Mouse (Mus musculus): ENCODE data around the gene Nim1k. TPM values are rescaled to one million over a fixed set of nuclear protein-coding genes. Genes with fewer than 3 reads are reported as not detected.

Gene Nim1k
- polyA plus RNA-seq, 1 experiment from 2014 or later = 1.1 TPM

DNA sequence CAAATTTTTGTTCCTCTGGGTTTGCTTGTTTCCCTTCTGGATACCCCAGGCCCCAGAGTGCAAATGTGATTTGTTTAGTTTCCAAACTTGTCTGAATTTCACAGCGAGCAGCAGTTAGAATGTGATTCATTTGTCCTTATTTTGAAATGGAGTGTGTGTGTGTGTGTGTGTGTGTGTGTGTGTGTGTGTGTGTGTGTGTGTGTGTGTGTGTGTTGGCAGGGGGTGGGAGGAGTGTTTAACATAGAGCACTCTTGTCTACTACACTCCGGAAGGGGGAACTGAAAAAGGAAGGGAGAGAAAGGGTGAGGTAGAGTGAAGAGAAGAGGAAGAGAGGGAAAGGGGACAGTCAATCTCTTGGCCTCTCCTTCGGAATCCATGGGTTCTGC is 1.1 kb downstream of the Nim1k start:
- peak overlapping the region; percentile 79 for H3K4me2 ChIP-seq
- H3K4me3 ChIP-seq (replicated peaks) = peak overlapping the region; percentile 52
- no peak for ATAC-seq (replicated peaks; ENCODE audit: low FRiP score)
- no peaks in the 10 kb centered on the region for H3K27me3 ChIP-seq
- H3K9ac ChIP-seq = no peak overlapping the region
- H3K9me3 ChIP-seq (replicated peaks) = no peaks in the 10 kb centered on the region
- H3K4me1 ChIP-seq = peaks cover 15% of the 10 kb centered on the region
- 20% methylated on average over 3 of the region's 3 CpGs for WGBS
- no peaks in the 10 kb centered on the region for H3K36me3 ChIP-seq
- H3K27ac ChIP-seq = no peak overlapping the region

DNA sequence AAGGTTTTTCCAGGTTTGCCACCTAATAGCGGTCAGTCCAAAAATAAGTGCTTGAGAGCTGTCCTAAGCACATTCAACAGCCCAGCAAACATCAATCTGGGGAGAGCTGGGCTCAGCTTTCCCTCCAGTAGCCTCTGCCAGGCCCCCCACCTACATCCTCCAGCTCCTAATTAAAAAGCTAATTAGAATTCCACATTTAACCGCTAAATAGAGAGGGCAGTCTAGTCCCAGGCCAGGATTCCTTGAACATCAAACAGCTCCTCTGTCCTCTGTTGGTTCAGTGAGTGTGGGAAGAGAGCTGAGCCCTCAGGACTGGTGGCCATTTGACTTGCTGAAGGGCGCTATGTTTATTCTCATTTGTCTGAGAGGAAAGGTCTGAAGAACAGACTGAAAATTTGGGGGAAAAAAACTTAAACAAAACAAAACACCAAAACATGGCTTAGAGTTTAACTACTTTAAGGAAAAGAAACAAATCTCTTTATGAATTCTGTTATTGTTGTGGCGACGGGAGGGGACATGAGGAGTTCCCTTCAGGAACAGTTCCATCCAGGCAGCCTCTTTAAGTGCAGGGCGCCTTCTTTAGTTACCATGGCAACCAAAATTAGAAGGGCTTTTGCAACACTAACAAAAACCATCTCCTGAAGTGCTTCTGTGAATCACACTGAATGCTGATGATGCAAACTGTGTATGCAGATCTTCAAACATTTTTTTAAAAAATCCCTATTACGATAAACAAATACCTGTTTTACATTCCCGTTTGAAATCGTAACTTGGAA is 1.6 kb downstream of the Nim1k start:
- no peak overlapping the region for H3K4me3 ChIP-seq (replicated peaks)
- H3K4me1 ChIP-seq = peaks cover 15% of the 10 kb centered on the region
- H3K9ac ChIP-seq = no peak overlapping the region
- 62% methylated on average over 9 of the region's 9 CpGs for WGBS
- no peaks in the 10 kb centered on the region for H3K36me3 ChIP-seq
- no peaks in the 10 kb centered on the region for H3K27me3 ChIP-seq
- no peak for ATAC-seq (replicated peaks; ENCODE audit: low FRiP score)
- H3K4me2 ChIP-seq = no peak overlapping the region
- H3K27ac ChIP-seq = no peak overlapping the region
- H3K9me3 ChIP-seq (replicated peaks) = no peaks in the 10 kb centered on the region

DNA sequence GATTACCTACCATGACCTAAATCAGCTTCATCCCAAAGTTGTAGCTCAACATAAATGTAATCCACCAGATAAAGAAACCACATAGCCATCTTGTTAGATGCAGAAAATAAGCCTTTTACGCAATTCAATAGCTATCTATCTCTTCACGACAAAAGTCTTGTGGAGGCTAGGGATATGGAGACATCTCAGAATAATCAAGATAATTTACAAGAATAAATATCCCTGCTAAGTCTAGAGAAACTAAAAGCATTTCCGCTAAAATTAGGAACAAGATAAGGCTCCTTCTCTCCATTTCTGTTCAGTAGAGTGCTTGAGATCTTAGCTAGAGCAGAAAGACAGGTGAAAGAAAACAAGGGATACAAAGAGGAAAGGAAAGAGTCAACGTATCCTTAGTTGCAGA is 8.8 kb downstream of the Nim1k start:
- Histone ChIP-seq H3K27ac (no peak overlapping the region), H3K4me2 (no peak overlapping the region), H3K36me3 (no peaks in the 10 kb centered on the region), H3K4me1 (no peaks in the 10 kb centered on the region), H3K27me3 (no peaks in the 10 kb centered on the region), H3K9ac (no peak overlapping the region), H3K4me3 (replicated peaks) (no peak overlapping the region), H3K9me3 (replicated peaks) (no peaks in the 10 kb centered on the region)
- no peak for ATAC-seq (replicated peaks; ENCODE audit: low FRiP score)
- 88% methylated on average over 4 of the region's 4 CpGs for WGBS

DNA sequence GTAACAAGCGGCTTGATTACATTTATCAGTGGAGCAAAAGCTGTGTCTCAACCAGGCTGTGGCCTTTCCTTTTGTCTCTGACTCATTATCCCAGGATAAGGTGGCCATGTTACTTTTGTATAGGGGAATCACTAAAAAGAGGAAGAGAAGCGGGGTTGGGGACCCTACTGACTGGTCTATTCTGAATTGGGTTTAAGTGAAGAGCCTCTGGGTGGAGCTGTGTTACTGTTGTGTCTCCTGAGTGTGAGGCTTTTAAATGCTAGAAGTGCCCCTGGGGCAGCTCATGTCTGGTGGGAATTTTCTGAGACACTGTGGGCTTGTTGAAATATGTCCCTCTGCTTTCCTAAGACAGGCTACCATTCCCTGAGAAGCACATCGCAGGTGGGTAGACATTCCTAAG is 12.2 kb downstream of the Nim1k start:
- no peak for ATAC-seq (replicated peaks; ENCODE audit: low FRiP score)
- WGBS = 72% methylated on average over 3 of the region's 3 CpGs
- H3K36me3 ChIP-seq = no peaks in the 10 kb centered on the region
- H3K27ac ChIP-seq = no peak overlapping the region
- no peak overlapping the region for H3K4me2 ChIP-seq
- no peaks in the 10 kb centered on the region for H3K9me3 ChIP-seq (replicated peaks)
- H3K4me3 ChIP-seq (replicated peaks) = no peak overlapping the region
- H3K27me3 ChIP-seq = no peaks in the 10 kb centered on the region
- no peak overlapping the region for H3K9ac ChIP-seq
- H3K4me1 ChIP-seq = no peaks in the 10 kb centered on the region

DNA sequence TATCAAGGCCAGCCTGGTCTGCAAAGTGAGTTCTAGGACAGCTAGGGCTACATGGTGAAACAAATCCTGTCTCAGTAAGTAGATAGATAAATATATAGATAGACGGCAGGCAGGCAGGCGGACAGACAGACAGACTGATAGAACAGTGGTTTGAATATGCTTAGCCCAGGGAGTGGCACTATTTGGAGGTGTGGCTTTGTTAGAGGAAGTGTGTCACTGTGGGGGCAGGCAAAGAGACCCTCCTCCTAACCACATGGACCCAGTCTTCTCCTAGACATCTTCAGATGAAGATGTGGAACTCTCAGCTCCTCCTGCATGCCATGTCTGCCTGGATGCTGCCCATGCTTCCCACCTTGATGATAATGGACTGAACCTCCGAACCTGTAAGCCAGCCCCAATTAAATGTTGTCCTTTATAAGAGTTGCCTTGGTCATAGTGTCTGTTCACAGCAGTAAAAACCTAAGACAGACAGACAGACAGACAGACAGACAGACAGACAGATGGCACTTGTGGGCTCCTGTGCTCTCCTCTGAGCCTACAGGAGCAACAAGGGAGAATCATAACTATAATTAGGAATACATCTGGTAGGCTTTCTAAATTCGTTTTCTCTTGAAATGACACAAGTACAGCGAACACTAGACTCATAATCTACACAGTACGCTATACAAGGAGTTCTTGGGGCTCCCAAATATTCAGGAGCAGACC is 12.8 kb downstream of the Nim1k start:
- Histone ChIP-seq H3K4me3 (replicated peaks) (no peak overlapping the region), H3K9ac (no peak overlapping the region), H3K27ac (no peak overlapping the region), H3K4me1 (no peaks in the 10 kb centered on the region), H3K27me3 (no peaks in the 10 kb centered on the region), H3K9me3 (replicated peaks) (no peaks in the 10 kb centered on the region), H3K4me2 (no peak overlapping the region), H3K36me3 (no peaks in the 10 kb centered on the region)
- ATAC-seq (replicated peaks; ENCODE audit: low FRiP score) = no peak
- 89% methylated on average over 6 of the region's 6 CpGs for WGBS

DNA sequence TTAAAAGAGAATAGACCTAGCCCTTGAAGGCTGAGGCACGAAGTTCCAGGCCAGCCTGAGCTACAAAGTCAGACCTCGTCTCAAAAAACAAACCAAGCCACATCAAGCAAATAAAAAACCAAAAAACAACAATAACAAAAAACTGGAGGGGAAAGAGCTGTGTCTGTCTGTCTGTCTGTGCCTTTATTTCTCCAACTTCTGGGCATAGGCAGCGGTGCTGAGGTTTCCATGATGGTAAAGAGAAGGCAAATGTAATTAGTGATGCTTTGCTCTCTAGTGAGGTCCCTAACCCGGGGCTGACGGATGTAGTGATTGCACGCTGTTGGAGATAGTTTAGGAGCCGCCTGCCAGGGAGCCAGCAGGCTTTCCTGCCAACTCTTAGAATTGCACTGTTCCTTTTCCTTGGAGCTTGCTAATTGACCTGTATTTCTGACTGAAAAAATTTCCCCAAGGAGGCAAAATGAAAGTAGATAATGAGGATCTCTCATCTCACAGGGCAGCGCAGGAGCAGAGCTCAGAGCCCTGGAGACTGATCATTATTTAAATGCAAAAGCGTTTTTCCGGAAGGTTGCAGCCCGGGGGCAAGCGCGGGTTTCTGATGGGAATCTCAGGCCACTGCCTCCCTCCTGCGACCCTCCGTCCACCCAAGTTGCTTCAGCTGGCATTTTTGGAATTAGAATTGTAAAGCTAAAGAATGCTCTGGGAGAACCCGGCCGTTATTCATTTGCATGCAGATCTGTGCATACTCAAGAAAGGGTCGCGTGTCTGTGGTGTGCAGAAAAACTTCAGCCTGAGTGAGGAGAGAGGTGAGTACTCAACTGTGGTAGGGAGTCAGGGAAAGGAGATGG is 14.1 kb downstream of the Nim1k start:
- peaks cover 3% of the 10 kb centered on the region; the same call in 1 of the 2 replicates for H3K4me1 ChIP-seq
- WGBS = 6% methylated on average over 19 of the region's 19 CpGs
- H3K9ac ChIP-seq = no peak overlapping the region
- H3K9me3 ChIP-seq (replicated peaks) = no peaks in the 10 kb centered on the region
- no peaks in the 10 kb centered on the region for H3K36me3 ChIP-seq
- peak overlapping the region; percentile 25 for H3K4me3 ChIP-seq (replicated peaks)
- H3K4me2 ChIP-seq = peak overlapping the region; percentile 55
- no peak overlapping the region for H3K27ac ChIP-seq
- ATAC-seq (replicated peaks; ENCODE audit: low FRiP score) = no peak
- no peaks in the 10 kb centered on the region for H3K27me3 ChIP-seq

DNA sequence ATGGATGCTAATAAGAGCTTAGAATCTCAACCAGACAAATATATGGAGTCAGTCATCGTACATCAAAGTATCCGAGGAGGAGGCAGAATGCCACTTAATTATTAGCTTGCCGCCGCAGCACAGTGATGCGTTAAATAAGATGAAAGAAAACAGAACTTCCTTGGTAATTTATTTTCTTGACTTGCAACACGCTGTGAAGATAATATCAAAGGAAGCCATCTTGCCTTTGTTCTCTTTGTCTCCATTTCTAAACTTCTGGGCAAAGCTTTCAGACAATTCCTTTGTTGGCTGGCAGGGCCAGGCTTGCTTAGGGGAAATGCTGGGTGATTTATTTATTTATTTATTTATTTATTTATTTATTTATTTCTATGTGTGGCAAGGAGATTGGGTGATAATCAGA is 24.2 kb downstream of the Nim1k start:
- H3K36me3 ChIP-seq = no peaks in the 10 kb centered on the region
- no peak overlapping the region for H3K9ac ChIP-seq
- no peak overlapping the region for H3K4me2 ChIP-seq
- no peak overlapping the region for H3K27ac ChIP-seq
- H3K9me3 ChIP-seq (replicated peaks) = no peaks in the 10 kb centered on the region
- peaks cover 10% of the 10 kb centered on the region; the same call in 1 of the 2 replicates for H3K4me1 ChIP-seq
- WGBS = 20% methylated on average over 6 of the region's 6 CpGs
- no peak overlapping the region for H3K4me3 ChIP-seq (replicated peaks)
- H3K27me3 ChIP-seq = no peaks in the 10 kb centered on the region
- ATAC-seq (replicated peaks; ENCODE audit: low FRiP score) = no peak

DNA sequence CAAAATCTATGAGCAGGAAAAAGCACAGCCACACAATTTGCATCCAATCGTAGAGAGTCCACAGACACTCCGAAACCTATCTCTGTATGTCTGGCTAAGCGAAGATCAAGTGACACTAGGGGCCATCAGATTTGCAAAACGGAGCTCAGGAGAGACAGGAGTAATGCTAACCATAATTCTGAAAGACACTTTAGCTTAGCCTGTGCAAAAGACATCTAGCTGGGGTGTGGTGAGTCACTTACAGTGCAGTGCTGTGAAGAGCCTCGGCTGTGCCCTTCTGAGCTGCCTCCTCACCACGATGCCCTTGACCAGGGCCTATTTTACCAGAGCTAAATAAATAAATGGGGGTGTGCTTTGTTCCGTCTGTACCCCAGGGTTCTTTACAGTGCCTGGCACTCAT is 26.3 kb downstream of the Nim1k start:
- Histone ChIP-seq H3K9me3 (replicated peaks) (no peaks in the 10 kb centered on the region), H3K4me3 (replicated peaks) (no peak overlapping the region), H3K36me3 (no peaks in the 10 kb centered on the region), H3K9ac (no peak overlapping the region), H3K27me3 (no peaks in the 10 kb centered on the region), H3K4me2 (no peak overlapping the region), H3K27ac (no peak overlapping the region), H3K4me1 (peaks cover 10% of the 10 kb centered on the region; the same call in 1 of the 2 replicates)
- 72% methylated on average over 7 of the region's 7 CpGs for WGBS
- no peak for ATAC-seq (replicated peaks; ENCODE audit: low FRiP score)

DNA sequence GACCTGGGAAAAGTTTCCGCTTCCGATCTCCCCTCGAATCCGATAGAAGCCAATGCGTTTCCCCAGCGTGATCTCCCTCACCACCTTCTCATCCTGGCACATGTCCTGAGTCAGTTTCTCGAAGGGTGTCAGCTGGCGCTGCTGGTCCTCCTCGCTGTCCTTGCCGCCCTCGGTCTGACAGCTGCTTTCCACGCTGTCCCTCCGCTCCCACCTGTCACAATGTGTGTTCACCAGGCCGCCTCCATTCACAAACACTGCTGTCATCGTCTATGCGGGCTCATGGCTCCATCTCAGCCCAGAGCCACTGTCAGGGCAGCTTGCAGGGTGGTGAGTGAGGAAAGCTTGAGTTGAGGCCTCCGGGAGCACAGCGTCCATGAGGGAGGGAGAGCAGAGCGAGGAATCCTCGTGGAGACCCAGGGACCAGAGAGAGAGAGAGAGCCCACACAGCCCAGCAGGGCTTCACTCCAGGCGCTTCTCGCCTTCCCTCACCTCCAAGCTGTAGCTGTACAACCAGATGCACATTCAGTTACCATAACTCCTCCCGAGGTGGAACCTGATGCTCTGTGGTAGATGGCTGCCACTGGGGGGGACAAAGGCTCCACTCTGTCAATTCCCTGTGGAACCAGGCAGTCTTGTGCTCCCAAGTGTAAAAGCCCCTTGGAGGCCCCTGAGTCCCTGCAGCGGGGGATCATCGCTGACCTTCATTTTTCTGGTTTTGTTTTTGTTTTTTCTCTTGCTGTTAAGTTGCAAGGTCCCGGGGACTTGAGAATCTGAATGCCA is 27.9 kb downstream of the Nim1k start:
- Histone ChIP-seq H3K9ac (no peak overlapping the region), H3K36me3 (no peaks in the 10 kb centered on the region), H3K4me3 (replicated peaks) (no peak overlapping the region), H3K4me2 (no peak overlapping the region), H3K4me1 (peaks cover 10% of the 10 kb centered on the region; the same call in 1 of the 2 replicates), H3K27ac (no peak overlapping the region), H3K27me3 (no peaks in the 10 kb centered on the region), H3K9me3 (replicated peaks) (no peaks in the 10 kb centered on the region)
- WGBS = 67% methylated on average over 26 of the region's 26 CpGs
- ATAC-seq (replicated peaks; ENCODE audit: low FRiP score) = peak; percentile 35; the same call in 1 of the 2 replicates

DNA sequence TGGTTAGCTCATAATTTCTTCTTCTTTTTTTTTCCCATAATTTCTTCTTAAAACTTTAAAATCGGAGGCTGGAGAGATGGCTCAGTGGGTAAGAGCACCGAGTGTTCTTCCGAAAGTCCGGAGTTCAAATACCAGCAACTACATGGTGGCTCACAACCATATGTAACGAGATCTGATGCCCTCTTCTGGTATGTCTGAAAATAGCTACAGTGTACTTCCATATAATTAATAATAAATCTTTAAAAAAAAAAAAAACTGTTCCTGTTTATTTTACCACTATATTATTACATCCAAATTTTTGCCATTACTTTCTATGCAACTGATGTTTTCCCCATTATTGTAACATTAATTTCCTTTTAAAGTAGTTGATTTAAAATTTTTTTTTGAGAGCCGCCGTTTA is 31.1 kb downstream of the Nim1k start:
- Histone ChIP-seq H3K27me3 (no peaks in the 10 kb centered on the region), H3K4me1 (peaks cover 5% of the 10 kb centered on the region; the same call in 1 of the 2 replicates), H3K27ac (no peak overlapping the region), H3K4me2 (no peak overlapping the region), H3K9me3 (replicated peaks) (no peaks in the 10 kb centered on the region), H3K4me3 (replicated peaks) (no peak overlapping the region), H3K36me3 (no peaks in the 10 kb centered on the region), H3K9ac (no peak overlapping the region)
- ATAC-seq (replicated peaks; ENCODE audit: low FRiP score) = no peak
- WGBS = 79% methylated on average over 7 of the region's 7 CpGs

DNA sequence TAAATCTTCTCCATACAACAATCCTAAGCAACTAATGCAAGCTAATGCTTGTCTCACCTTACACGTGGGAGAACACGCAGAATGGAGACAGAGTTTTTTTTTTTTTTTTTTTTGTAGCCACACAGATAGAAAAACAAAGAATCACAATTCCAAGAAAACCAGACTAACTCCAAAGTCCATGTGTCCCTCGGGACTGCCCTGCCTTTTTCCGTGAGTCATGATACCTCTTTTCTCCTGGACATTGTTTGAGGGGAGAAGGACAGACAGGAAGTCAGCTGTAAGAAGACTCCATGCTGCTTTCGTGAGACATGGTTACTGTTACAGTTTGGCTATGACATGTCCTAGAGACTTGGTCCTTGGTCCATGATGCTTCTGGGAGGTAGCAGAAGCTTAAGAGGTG is 32.3 kb downstream of the Nim1k start:
- no peaks in the 10 kb centered on the region for H3K27me3 ChIP-seq
- peaks cover 5% of the 10 kb centered on the region; the same call in 1 of the 2 replicates for H3K4me1 ChIP-seq
- H3K4me3 ChIP-seq (replicated peaks) = no peak overlapping the region
- no peak overlapping the region for H3K9ac ChIP-seq
- no peaks in the 10 kb centered on the region for H3K9me3 ChIP-seq (replicated peaks)
- H3K27ac ChIP-seq = no peak overlapping the region
- ATAC-seq (replicated peaks; ENCODE audit: low FRiP score) = no peak
- WGBS = 75% methylated on average over 5 of the region's 5 CpGs
- no peak overlapping the region for H3K4me2 ChIP-seq
- no peaks in the 10 kb centered on the region for H3K36me3 ChIP-seq

All from kidney, embryonic 15.5 days (tissue).